Mouse (Mus musculus) brain, embryonic 14.5 days (tissue): ENCODE data around the gene Ddost.

ENCODE experiments used
- CTCF ChIP-seq: fragments of 200-500 bp; IDR thresholded peaks from 2 replicates; pipeline ENCODE4 v1.5.1; 2012; ENCODE audit warnings: inconsistent platforms, mild to moderate bottlenecking, moderate library complexity, borderline replicate concordance; ENCODE audit not compliant: insufficient read depth, insufficient read length; ENCODE audit errors: extremely low read depth
- POLR2A ChIP-seq: fragments of 200-500 bp; IDR thresholded peaks from 2 replicates; pipeline ENCODE4 v1.6.1; 2012; ENCODE audit warnings: mild to moderate bottlenecking, inconsistent platforms, borderline replicate concordance; ENCODE audit not compliant: poor library complexity, insufficient read depth, insufficient read length, severe bottlenecking; ENCODE audit errors: extremely low read depth

- no peak for TF ChIP-seq POLR2A
- no peak for TF ChIP-seq CTCF
Measured at GRCm38 (mm10) chr4:138353438-138354171, 49.1 kb downstream of the Ddost start.
